ENCODE assay signal across 11 mouse cellular contexts in the genomic region with DNA sequence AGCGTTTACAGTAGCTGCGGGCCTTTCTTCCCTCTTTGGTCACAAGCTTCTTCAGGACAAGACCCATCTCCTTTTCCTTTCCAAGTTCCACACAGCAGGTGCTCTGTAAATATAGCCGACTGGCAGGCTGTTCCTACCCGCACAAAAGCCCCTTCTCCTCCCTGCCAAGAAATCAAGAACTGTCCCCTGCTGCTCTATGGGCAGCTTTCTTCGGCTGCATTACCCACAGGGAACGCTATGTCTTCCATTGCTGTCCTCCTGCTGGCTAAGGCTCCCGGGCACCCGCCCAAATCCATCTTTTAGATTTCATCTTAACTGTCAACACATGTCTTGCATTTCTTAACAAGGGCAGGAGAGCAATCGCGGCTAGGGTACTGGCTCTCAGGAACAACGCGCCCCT. TPM values are rescaled to one million over a fixed set of nuclear protein-coding genes. Genes with fewer than 3 reads are reported as not detected.
DNase-seq lines count a peak whose midpoint lies in the region; ATAC-seq and TF ChIP-seq lines count a peak whose summit lies in the region.
"Had no signal": no experiment of that assay in that cellular context is flagged by ENCODE, and none has a peak within 500 bp of the region (broad histone marks: within the 10 kb centered on the region; RNA-seq: fewer than 3 reads in every experiment).

No protein-coding gene starts in this region.

- WGBS in hindbrain, embryonic 15.5 days = 50% methylated on average over 12 of the region's 12 CpGs
- WGBS in hindbrain, embryonic 11.5 days = 70% methylated on average over 12 of the region's 12 CpGs
- WGBS in forebrain, postnatal 0 days = 39% methylated on average over 12 of the region's 12 CpGs

- no peak overlapping the region for H3K4me2 ChIP-seq in hindbrain, embryonic 15.5 days
- H3K4me2 ChIP-seq in hindbrain, embryonic 11.5 days (replicated peaks; ENCODE audit: low read depth, low read length) = no peak overlapping the region
- no peak overlapping the region for H3K4me2 ChIP-seq in forebrain, postnatal 0 days (ENCODE audit: low read depth)
- H3K4me2 ChIP-seq: embryonic facial prominence, embryonic 15.5 days had no signal

- H3K9ac ChIP-seq in hindbrain, embryonic 15.5 days = no peak overlapping the region
- no peak overlapping the region for H3K9ac ChIP-seq in hindbrain, embryonic 11.5 days (ENCODE audit: low read depth, low read length)
- H3K9ac ChIP-seq in forebrain, postnatal 0 days = no peak overlapping the region
- H3K9ac ChIP-seq: embryonic facial prominence, embryonic 15.5 days had no signal

- no peaks in the 10 kb centered on the region for H3K9me3 ChIP-seq in hindbrain, embryonic 15.5 days
- no peaks in the 10 kb centered on the region for H3K9me3 ChIP-seq in hindbrain, embryonic 11.5 days (ENCODE audit: control insufficient read depth, low read length)
- no peaks in the 10 kb centered on the region for H3K9me3 ChIP-seq in forebrain, postnatal 0 days (ENCODE audit: low read length)
- H3K9me3 ChIP-seq: embryonic facial prominence, embryonic 15.5 days had no signal

- peak; percentile 71 for ATAC-seq in hindbrain, embryonic 15.5 days (ENCODE audit: low FRiP score, low read depth)
- no peak for ATAC-seq in hindbrain, embryonic 11.5 days (ENCODE audit: low FRiP score)
- peak; percentile 95 for ATAC-seq in forebrain, postnatal 0 days
- ATAC-seq in CD4-positive, CD25-positive, alpha-beta regulatory T cell, adult 4 months = no peak

- no peaks in the 10 kb centered on the region for H3K36me3 ChIP-seq in hindbrain, embryonic 15.5 days
- H3K36me3 ChIP-seq in hindbrain, embryonic 11.5 days (ENCODE audit: control insufficient read depth, insufficient read depth, low read length) = no peaks in the 10 kb centered on the region
- H3K36me3 ChIP-seq in forebrain, postnatal 0 days (ENCODE audit: insufficient read depth) = no peaks in the 10 kb centered on the region
- H3K36me3 ChIP-seq: embryonic facial prominence, embryonic 15.5 days had no signal

- no peak overlapping the region; the same call in 1 of the 2 replicates for H3K27ac ChIP-seq in hindbrain, embryonic 15.5 days (replicated peaks)
- H3K27ac ChIP-seq in hindbrain, embryonic 11.5 days (ENCODE audit: low read depth, low read length) = no peak overlapping the region
- H3K27ac ChIP-seq in forebrain, postnatal 0 days (ENCODE audit: low read depth, low read length) = no peak overlapping the region
- H3K27ac ChIP-seq: embryonic facial prominence, embryonic 15.5 days; left cerebral cortex, adult 2 months had no signal

- TF ChIP-seq CTCF in forebrain, postnatal 0 days (IDR thresholded peaks at IDR 0.05; ENCODE audit: low read depth) = no peak

- H3K27me3 ChIP-seq in hindbrain, embryonic 15.5 days = no peaks in the 10 kb centered on the region
- H3K27me3 ChIP-seq in hindbrain, embryonic 11.5 days (ENCODE audit: control insufficient read depth, insufficient read depth, low read length) = no peaks in the 10 kb centered on the region
- H3K27me3 ChIP-seq in forebrain, postnatal 0 days (ENCODE audit: insufficient read depth, low read length) = no peaks in the 10 kb centered on the region
- H3K27me3 ChIP-seq: embryonic facial prominence, embryonic 15.5 days had no signal

- DNase-seq in hindbrain, embryonic 11.5 days (ENCODE audit: low spot score) = no peak
- peak; percentile 50 for DNase-seq in brain, adult 2 months (ENCODE audit: low read depth, low spot score)
- peak; percentile 45 for DNase-seq in forebrain, postnatal 0 days
- DNase-seq in left cerebral cortex, postnatal 36 days (ENCODE audit: low spot score in 2 of 2) = peak; percentile 13 to 20
- no peak for DNase-seq in spleen, adult 12 weeks (ENCODE audit: low spot score)
- no peak for DNase-seq in thymus, postnatal 0 days (ENCODE audit: low spot score)

- H3K4me1 ChIP-seq in hindbrain, embryonic 15.5 days (replicated peaks) = 0 out of 2 replicates have a peak, but pooled peaks cover 6% of the 10 kb centered on the region
- no peaks in the 10 kb centered on the region for H3K4me1 ChIP-seq in hindbrain, embryonic 11.5 days (replicated peaks; ENCODE audit: control insufficient read depth, insufficient read depth, low read length)
- H3K4me1 ChIP-seq in forebrain, postnatal 0 days (ENCODE audit: insufficient read depth) = no peaks in the 10 kb centered on the region

- intact Hi-C loops in left cerebral cortex, postnatal 36 days (cut with DNase I) = no loop called here

- H3K4me3 ChIP-seq in hindbrain, embryonic 15.5 days = no peak overlapping the region
- H3K4me3 ChIP-seq in hindbrain, embryonic 11.5 days (ENCODE audit: low read depth, low read length) = no peak overlapping the region
- H3K4me3 ChIP-seq in forebrain, postnatal 0 days (ENCODE audit: low read depth, low read length) = no peak overlapping the region
- H3K4me3 ChIP-seq: embryonic facial prominence, embryonic 15.5 days; left cerebral cortex, adult 2 months had no signal

RNA-seq across cellular contexts. Expression of a gene that starts 13.9 kb away (rescaled TPM):
- polyA plus RNA-seq in hindbrain, embryonic 15.5 days (2015; fragmentation: Nextera tagmentation; extraction: Ambion mirVana) = 4.2 and 4.9 TPM in 2 replicates
- 8.6 and 9.5 TPM in 2 replicates for polyA plus RNA-seq in hindbrain, embryonic 11.5 days (2014; fragmentation: Nextera tagmentation; extraction: Ambion mirVana)
- 1.7 and 3.1 TPM in 2 replicates for total RNA-seq in forebrain, postnatal 0 days (2014; rRNA removed)
- 1.4 and 2.8 TPM in 2 replicates for polyA plus RNA-seq in forebrain, postnatal 0 days (2015; fragmentation: Nextera tagmentation; extraction: Ambion mirVana)
- total RNA-seq in left cerebral cortex, postnatal 36 days (2021) = 1 to 10 TPM; 6.1 TPM
- not detected for polyA plus RNA-seq in CD4-positive, CD25-positive, alpha-beta regulatory T cell, adult 4 months (2017; shearing (Covaris generic))
- 1.3 and 1.7 TPM in 2 replicates for polyA plus RNA-seq in thymus, postnatal 0 days (2015; fragmentation: Nextera tagmentation; extraction: Ambion mirVana)
- total RNA-seq: MEL had no signal

Comparison
In these comparisons a context has a peak if more than half of its experiments do, and no peak if none do; other contexts are left out.
1. ATAC-seq: peak in hindbrain, embryonic 15.5 days (single experiment) and forebrain, postnatal 0 days (single experiment); none in hindbrain, embryonic 11.5 days (single experiment) and CD4-positive, CD25-positive, alpha-beta regulatory T cell, adult 4 months (single experiment).
2. DNase-seq: peak in brain, adult 2 months (single experiment), forebrain, postnatal 0 days (single experiment) and left cerebral cortex, postnatal 36 days (2 of 2); none in hindbrain, embryonic 11.5 days (single experiment), spleen, adult 12 weeks (single experiment) and thymus, postnatal 0 days (single experiment).